Mouse (Mus musculus): ENCODE results near the gene Tnks1bp1.

Tnks1bp1 gene

DNA sequence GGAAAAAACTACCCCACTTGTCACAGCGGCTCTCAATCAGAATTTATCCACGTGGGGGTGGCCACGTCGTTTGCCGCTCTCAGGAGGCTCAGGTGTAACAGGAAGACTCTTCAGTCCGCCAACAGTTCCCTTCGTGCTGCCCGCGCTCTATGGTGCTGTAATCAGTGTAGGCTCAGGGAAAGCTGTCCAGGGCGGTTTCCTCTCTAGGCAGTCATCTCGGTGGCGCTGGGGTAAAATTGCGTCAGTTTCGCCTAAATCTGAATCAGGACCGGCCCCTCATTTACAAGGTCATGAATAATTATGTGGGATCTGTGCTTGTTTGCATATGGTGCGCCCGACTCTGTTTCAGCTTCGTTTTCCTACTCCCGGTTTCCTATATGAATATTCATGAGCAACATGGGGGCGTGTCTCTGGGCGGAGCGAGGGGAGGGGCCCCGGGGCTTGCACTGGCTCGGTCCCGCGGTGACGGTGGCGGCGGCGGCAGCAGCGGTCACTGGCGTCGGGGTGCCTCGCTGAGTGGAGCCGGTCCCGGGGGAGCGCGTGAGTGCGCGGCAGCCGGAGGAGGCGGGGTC is at the start of gene Tnks1bp1:
Gene Tnks1bp1 (plus strand): TSS at position 427 of the 572 bp plus-strand sequence.
- in situ Hi-C loops (cut with MboI, MseI): loop anchor here (25.0 kb wide), 1 partner anchor 1385 kb away; no protein-coding TSS in a partner anchor

DNA sequence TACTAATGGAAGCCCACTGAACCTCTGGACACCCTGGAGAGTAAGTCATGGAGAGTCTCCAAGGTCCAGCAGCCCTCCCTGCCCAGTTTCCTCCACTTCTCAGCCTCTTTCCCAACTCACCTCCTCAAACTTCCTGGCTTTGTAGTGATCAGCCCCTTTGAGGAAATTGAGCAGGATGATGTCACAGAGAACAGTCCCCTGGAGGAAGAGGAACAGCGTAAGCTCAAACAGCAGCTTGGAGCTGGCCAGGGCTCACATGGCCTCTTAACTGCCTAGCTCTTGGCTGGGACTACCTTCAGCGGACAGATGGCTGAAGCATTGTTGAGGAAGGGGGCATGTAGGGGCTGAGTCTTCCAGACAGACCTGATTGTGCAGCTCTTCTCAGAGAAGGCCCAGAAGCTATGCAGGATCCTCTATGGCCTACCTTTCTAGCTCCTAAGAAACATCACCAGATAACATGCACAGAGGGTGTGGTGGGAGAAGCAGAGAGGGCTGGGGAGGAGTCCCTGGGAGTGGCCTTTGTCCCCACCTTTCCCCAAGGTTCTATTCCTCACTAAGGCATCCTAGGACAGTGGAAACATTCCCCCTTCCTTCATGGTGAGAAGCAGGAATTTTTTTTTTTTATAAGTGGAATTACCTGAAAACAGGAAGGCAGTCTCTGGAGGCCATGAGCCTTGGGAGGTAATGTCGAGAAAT is 48.2 kb upstream of the Tnks1bp1 start:
- in situ Hi-C loops (cut with MboI, MseI): loop anchor here (25.0 kb wide), 1 partner anchor 1738 kb away; the partner anchor contains the start of gene Olfr1089

- in situ Hi-C loops (cut with MboI, MseI): no loop called here
Measured at GRCm38 (mm10) chr2:85001497-85001896, 46.3 kb upstream of the Tnks1bp1 start.

- in situ Hi-C loops (cut with MboI, MseI): no loop called here
Measured at GRCm38 (mm10) chr2:85002575-85002974, 45.2 kb upstream of the Tnks1bp1 start.

DNA sequence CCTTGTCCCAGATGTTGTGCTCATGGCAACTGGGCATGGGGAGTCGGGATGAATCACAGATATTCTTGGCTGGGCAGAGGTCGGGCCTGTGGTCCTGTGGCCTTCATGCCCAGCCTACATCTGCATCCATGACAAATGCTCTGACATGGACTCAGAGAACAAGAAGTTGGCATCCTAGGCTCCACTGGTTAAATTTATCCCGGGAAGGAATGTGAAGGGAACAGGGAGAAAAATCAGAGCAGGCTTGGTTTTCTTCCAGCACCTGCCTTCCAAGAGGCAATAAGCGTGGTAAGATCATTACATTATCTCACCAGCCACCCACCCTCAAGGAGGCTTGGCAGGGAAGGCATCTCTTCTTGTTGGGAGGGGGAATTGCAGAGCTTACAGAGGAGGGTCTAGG is 43.5 kb upstream of the Tnks1bp1 start:
- in situ Hi-C loops (cut with MboI, MseI): no loop called here

- in situ Hi-C loops (cut with MboI, MseI): no loop called here
Measured at GRCm38 (mm10) chr2:85006600-85006999, 41.2 kb upstream of the Tnks1bp1 start.

- in situ Hi-C loops (cut with MboI, MseI): no loop called here
Measured at GRCm38 (mm10) chr2:85007729-85008128, 40.1 kb upstream of the Tnks1bp1 start.

GRCm38 (mm10) chr2:85009212-85009611 is 38.6 kb upstream of the Tnks1bp1 start:
- in situ Hi-C loops (cut with MboI, MseI): no loop called here

DNA sequence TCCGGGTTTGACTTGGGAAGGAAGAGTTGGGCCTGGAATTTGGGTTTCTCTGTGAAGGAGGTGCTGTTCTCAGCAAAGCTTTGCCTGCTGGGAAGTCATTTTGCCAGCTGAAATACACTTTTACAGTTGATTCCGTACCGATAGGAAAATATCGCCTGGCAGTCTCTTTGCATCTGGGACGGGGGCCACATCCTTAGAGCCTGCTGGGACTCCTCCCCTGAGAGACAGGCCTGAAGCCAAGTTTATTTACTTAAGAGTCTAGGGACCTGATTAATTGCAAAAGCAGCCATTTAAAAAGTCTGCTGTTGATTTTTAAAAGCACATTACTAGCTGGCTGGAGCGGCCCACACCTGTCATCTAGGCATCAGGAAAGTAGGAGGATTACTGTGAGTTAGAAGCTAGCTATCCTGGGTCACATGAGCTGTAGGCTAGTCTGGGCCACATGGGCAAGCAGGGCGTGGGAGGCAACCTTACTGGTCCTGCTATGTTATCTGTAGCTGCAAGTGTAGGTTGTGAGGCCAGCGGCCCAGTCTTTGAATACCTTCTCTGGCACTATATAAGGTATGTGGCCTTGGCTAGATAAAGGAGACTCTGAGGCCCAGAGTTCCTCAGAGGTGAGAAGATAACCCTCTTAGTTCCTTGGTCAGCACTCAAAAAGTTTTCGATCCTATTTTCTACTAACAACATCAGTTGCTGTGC is 35.8 kb upstream of the Tnks1bp1 start:
- in situ Hi-C loops (cut with MboI, MseI): loop anchor here (5.0 kb wide), 1 partner anchor 120 kb away; no protein-coding TSS in a partner anchor

DNA sequence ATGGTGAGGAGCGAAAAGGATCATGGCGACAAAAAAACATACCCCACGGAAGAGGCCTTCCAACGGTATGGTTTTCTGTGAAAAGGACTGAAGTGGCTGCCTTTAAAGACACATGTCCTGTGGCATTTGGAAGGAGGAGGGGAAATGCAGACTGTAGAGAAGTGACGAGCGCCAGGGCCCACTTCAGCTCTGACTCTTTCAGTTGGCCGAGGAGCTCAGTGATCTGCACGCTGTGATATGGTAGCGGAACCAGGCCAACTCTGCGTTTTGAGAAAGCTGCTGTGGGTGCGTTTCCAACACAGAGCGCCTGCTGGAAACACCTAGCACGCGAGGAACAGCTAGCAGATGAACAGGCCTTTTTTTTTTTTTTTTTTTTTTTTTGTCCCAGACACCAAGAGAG is 35.1 kb upstream of the Tnks1bp1 start:
- in situ Hi-C loops (cut with MboI, MseI): loop anchor here (5.0 kb wide), 1 partner anchor 120 kb away; no protein-coding TSS in a partner anchor

DNA sequence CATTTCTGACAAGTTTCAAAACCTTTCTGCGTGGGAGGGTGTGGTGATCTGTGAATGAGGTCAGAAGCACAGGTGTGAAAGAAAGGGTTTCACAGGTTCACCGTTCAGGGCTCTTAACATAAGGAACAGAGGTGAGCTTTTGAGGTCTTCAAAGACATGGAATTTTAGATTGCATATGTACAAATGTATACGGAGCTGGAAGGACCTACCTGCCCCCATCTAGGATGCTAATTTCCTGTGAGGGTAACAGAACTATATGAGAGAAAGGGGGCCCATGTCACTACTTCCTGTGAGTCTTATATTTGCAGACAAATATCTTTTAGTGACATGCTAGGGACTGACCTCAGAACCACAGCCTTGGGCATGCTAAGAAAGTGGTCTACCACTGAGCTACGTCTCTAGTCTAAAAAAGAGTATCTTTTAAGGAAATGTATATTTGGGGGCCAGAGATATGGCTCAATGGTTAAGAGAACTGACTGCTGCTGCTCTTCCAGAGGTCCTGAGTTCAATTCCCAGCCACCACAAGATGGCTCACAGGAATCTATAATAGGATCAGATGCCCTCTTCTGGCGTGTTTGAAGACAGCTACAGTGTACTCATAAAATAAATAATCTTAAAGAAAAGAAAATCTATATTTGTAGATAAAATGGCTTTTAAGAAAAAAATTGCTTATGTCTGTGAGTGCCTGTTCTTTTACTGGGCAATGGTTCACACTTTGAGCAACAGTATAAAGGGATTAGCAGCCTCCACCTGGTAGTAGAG is 33.8 kb upstream of the Tnks1bp1 start:
- in situ Hi-C loops (cut with MboI, MseI): loop anchor here (5.0 kb wide), 1 partner anchor 122 kb away; no protein-coding TSS in a partner anchor

GRCm38 (mm10) chr2:85014588-85014982 is 33.2 kb upstream of the Tnks1bp1 start:
- in situ Hi-C loops (cut with MboI, MseI): loop anchor here (5.0 kb wide), 1 partner anchor 122 kb away; no protein-coding TSS in a partner anchor

DNA sequence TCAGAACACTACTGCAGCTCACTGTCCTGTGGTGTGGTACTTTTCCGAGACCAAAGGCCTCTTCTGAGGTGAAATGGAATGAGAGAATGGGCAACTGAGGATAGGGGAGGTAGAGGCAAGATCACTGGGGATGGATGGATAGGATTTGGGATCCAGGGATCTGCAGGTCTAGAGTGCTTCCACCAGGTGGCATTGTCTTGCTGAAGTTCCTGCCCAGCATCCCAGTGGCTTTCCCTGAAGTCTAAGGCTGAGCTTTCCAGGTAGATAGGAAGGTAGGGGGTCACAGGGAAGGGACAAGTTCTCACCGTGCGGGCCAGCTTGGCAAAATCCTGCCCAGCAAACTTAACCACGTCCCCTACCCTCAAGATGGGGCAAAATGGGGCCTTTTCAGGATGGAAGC is 25.8 kb upstream of the Tnks1bp1 start:
- in situ Hi-C loops (cut with MboI, MseI): no loop called here

GRCm38 (mm10) chr2:85026178-85026577 is 21.6 kb upstream of the Tnks1bp1 start:
- in situ Hi-C loops (cut with MboI, MseI): loop anchor here (25.0 kb wide), 1 partner anchor 1364 kb away; no protein-coding TSS in a partner anchor

DNA sequence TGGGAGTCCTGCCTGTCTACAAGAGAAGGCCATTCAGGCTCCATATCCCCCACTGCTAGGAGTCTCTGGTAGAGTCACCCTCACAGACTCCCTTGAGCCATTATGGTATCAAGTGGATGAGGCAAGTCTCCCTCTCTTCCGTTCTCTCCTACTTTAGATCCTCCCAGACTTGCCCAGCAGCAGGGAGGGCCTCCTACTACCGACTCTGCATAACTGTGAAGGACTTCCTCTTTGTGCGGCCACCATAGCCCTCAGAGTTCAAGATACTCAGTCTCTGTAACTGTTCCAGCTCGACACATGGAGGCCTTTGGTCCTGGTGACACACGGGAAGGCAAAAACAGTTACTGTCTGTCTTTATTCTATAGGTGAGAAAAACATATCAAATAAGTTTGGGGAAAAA is 20.5 kb upstream of the Tnks1bp1 start:
- in situ Hi-C loops (cut with MboI, MseI): loop anchor here (25.0 kb wide), 1 partner anchor 1365 kb away; no protein-coding TSS in a partner anchor

DNA sequence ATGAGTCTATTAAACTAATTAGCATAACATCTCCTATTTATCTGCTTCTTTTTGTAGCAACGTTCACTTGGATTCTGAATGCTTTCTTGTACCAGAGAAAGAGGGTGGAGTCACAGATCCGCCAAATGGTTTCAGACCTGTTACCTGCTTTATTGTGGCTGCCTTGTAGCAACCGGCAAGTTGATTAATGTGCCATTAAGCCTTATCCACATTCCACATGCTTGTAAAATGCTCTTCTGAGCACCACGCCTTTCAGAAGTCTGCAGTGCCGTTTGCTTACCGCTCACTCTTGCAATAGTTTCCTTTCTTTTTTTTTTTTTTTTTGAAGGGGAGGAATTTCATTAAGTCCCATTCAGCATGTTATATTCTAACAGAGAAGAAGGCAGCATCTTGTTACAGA is 17.9 kb upstream of the Tnks1bp1 start:
- in situ Hi-C loops (cut with MboI, MseI): loop anchor here (25.0 kb wide), 1 partner anchor 1368 kb away; no protein-coding TSS in a partner anchor

DNA sequence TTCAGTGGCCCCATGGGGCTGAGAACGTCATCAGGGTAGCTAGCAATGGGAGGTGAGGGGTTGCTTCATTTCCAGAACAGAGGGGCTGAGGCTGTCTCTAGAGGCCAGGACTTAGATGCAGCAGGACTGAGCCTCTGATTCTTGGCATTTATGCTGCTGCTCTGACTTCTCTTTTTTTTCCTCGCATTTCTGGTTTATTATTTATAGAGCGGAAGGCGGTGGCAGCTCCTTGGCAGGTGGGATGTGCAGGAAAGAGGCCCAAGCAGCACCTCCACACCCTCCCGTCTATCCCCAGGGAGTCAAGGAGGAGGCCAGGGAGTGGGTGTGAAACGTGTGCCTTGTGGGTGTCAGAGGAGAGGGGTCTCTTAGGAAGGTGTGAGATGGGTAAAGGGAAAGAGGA is 16.8 kb upstream of the Tnks1bp1 start:
- in situ Hi-C loops (cut with MboI, MseI): loop anchor here (25.0 kb wide), 1 partner anchor 1369 kb away; no protein-coding TSS in a partner anchor

DNA sequence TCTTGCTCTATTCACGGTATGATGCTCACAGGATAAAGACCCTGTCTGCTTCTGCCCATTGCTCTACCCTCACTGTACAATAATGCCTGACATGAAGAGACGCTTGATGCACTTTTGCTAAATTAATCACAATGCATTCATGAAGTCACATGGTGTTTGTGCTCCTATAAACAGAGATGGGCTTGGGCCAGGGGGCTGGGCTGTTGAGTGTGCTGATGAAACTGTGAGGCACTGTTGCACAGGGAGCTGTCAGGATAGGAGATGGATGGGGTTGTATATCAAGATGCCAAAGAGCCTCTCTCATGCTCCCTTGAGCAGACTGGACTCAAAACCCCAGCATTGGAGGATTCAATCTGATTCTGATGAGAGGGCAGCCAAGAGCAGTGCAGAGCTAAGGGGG is 14.7 kb upstream of the Tnks1bp1 start:
- in situ Hi-C loops (cut with MboI, MseI): loop anchor here (25.0 kb wide), 1 partner anchor 1371 kb away; no protein-coding TSS in a partner anchor

DNA sequence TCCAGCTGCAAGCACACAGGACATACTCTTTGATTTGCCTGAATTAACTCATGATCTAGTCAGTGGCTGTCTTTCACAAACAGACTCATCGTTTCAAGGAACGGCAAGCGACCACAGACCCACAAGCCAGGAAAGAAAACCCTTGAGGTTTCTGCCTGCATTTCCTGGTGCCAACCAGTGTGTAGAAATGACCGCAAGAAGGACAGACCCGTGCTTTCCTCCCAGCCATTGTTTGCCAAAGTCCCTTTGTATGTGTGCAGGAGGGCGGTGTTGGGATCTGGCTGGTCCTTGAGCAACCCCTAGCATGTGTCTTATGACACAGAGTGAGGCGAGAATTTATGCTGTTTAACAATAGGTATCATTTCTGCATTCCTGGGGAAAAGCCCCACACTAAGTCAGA is 13.7 kb upstream of the Tnks1bp1 start:
- in situ Hi-C loops (cut with MboI, MseI): loop anchor here (25.0 kb wide), 1 partner anchor 1372 kb away; no protein-coding TSS in a partner anchor

- in situ Hi-C loops (cut with MboI, MseI): loop anchor here (25.0 kb wide), 1 partner anchor 1374 kb away; no protein-coding TSS in a partner anchor
Measured at GRCm38 (mm10) chr2:85036507-85037046, 11.2 kb upstream of the Tnks1bp1 start.
